Mouse (Mus musculus) left cerebral cortex, postnatal 25 days (tissue): ENCODE measurements at regions not wholly inside any gene's neighbourhood (a gene's known extent, or its start where the extent isn't known, plus 50 kb on each side); places are given as distances from the start of the nearest gene placed in this dataset.

Experiments
- DNase-seq, 2 experiments: peaks; one replicate each; pipeline ENCODE4 v3.0.0; 2022; ENCODE audit warnings: low spot score in 2 of 2, mixed read lengths in 1 of 2
- intact Hi-C: fragments of 180-260 bp; cut with DNase I; formaldehyde crosslinking; loops from one replicate; pipeline ENCODE4 v1.15.1; 2025

GRCm38 (mm10) chrX:134890583-134890982 is 74.0 kb downstream of the Nxf2 start:
- DNase-seq, result peak; percentile 1 to 4
- intact Hi-C loops, result no loop called here

DNA sequence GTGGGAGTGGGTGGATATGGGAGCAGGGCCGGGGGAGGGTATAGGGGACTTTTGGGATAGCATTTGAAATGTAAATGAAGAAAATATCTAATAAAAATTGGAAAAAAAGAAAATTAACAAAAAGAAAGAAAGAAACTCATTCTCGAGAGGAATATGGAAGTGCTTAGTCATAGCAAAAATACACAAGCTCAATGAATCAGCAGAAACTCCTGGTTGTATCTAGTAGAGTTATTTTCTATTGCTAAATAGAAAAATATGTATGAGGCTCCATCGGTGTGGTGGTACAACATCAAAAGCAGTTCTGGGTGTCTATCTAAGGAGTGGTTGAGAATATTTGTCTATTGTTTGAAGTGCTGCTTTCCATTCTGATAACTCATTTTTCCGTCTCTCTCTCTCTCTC is 74.9 kb downstream of the Nxf2 start:
- intact Hi-C loops, result no loop called here
- DNase-seq, result no peak

GRCm38 (mm10) chrX:134882334-134882733 is 73.3 kb upstream of the Armcx2 start:
- intact Hi-C loops, result no loop called here
- no peak for DNase-seq

DNA sequence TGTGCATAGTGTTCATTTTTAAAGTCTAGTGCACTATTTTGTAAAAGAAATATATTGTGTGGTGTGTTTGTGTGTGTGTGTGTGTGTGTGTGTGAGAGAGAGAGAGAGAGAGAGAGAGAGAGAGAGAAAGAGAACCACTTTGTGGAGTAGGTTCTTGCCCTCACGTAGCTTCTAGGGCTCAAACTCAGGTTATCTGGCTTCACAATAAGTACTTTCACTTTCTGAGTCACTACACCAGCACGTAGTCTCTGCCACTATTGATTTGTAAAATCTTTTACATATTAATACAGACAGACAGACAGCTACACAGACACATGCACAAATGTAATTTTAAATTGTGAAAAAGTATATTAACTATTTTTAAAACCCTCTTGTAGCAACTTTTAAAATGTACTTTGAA is 70.9 kb upstream of the Armcx2 start:
- intact Hi-C loops, result no loop called here
- no peak for DNase-seq

- intact Hi-C loops, result no loop called here
Observed at GRCm38 (mm10) chrX:134878870-134879269, 69.8 kb upstream of the Armcx2 start.

DNA sequence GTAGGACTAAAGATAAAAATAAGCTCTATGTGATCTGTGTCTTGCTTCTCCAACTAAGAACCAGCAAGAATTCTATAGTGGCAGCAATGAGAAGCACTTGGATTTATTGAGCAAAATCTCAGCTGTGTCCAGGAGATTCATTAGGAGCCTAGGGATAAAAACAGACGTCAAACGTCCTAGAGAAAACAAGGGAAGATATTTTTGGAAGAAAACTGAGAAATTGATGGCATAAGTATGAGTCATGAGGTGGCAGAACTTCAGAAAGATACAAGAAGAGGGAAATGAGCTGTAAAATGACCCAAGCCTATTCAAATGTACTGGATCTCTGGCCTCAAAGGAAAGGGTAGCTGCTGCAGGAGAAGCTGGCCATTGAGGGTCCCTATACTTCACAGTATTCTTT is 65.7 kb upstream of the Armcx2 start:
- intact Hi-C loops, result no loop called here
- DNase-seq, result no peak

More at GRCm38 (mm10) chrX:134878870-134879269, 69.8 kb upstream of the Armcx2 start:
- no peak for DNase-seq

DNA sequence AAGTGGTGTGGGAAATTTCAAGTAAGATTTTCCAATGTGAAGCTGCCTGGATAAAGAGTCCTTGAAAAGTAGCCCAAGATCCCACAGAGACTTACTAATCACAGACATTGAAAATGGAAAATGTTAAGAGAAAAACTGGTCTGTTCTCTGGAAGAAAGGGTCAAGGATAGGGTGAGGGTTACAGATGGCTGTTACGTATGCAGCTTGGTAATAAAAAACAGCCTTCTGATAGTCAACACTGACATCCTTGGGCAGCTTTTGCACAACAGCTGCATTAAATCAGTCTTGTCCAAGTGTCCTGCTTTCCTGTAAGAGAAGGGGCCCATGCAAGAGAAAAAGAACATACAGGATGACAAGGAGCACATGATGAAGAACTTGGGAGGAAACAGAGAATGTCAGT is 64.6 kb upstream of the Armcx2 start:
- DNase-seq, result no peak
- intact Hi-C loops, result no loop called here

DNA sequence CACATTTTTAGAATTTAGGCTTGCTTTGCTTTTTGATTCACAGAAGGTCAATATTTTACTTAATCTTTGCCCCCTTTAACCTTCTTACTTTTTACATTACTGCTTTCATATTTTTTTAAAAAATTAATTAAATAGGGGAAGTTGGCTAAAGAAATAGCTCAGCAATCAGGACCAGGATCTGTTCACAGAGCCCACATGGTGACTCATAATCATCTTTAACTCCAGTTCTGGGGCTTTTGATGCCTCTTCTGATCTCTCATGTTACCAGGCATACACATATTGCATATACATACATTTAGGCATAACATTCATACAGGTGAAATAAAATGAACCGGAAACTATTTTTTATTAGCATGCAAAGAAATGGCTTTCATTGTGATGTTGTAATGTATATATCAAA is 52.6 kb upstream of the Armcx2 start:
- intact Hi-C loops, result no loop called here
- no peak for DNase-seq
